Comparison of ENCODE assay signal across 26 mouse cellular contexts in the genomic region with DNA sequence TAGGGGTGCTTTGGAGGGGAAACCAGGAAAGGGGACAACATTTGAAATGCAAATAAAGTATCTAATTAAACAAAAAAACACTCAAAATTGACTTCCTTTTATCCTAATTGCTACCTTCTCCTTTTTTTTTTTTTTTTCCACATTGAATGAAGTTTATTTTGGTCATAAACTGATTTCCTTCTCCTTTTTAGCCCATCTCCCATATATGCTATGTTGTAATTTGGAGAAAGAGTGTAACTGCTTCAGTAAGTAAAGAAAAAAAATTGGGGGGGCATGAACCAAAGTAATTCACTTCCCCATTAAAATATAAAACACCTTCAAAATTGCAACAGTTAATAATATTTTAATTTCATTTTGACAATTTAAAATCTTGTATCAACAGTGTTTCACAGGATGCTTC.
"Had no signal": no experiment of that assay in that cellular context is flagged by ENCODE, and none has a peak within 500 bp of the region (broad histone marks: within the 10 kb centered on the region; RNA-seq: fewer than 3 reads in every experiment).

No protein-coding gene starts in this region.

- H3K9ac ChIP-seq: heart, embryonic 12.5 days; hindbrain, embryonic 12.5 days; hindbrain, embryonic 14.5 days; intestine, embryonic 15.5 days; limb, embryonic 12.5 days; liver, embryonic 12.5 days had no signal

- ATAC-seq: hindbrain, embryonic 16.5 days; inflammation-experienced regulatory T-cells, adult 6 months; intestine, embryonic 15.5 days; intestine, postnatal 0 days; liver, embryonic 12.5 days had no signal

- H3K9me3 ChIP-seq: heart, embryonic 10.5 days; heart, embryonic 12.5 days; hindbrain, embryonic 10.5 days; hindbrain, embryonic 12.5 days; intestine, embryonic 15.5 days; limb, embryonic 10.5 days; limb, embryonic 12.5 days; liver, embryonic 12.5 days had no signal

- H3K27me3 ChIP-seq: heart, embryonic 12.5 days; hindbrain, embryonic 12.5 days; intestine, embryonic 15.5 days; limb, embryonic 12.5 days; liver, embryonic 12.5 days had no signal

- DNase-seq: gastrocnemius, postnatal 14 days; gastrocnemius, postnatal 36 days; heart, adult 18-20 months; heart, postnatal 10 days; heart, postnatal 4 days; kidney, adult 18-20 months; kidney, adult 8-10 months; kidney, postnatal 10 days; kidney, postnatal 25 days; kidney, postnatal 4 days; layer of hippocampus, adult 9-11 months; layer of hippocampus, postnatal 36 days; liver had no signal

- H3K4me3 ChIP-seq: heart, embryonic 10.5 days; heart, embryonic 12.5 days; hindbrain, embryonic 10.5 days; hindbrain, embryonic 12.5 days; intestine, embryonic 15.5 days; layer of hippocampus, adult 2 months; limb, embryonic 10.5 days; limb, embryonic 12.5 days; liver, embryonic 12.5 days had no signal

- H3K4me2 ChIP-seq: heart, embryonic 12.5 days; hindbrain, embryonic 12.5 days; hindbrain, embryonic 14.5 days; intestine, embryonic 15.5 days; limb, embryonic 12.5 days; liver, embryonic 12.5 days had no signal

- H3K36me3 ChIP-seq: heart, embryonic 10.5 days; heart, embryonic 12.5 days; hindbrain, embryonic 10.5 days; hindbrain, embryonic 12.5 days; intestine, embryonic 15.5 days; limb, embryonic 10.5 days; limb, embryonic 12.5 days; liver, embryonic 12.5 days had no signal

- H3K4me1 ChIP-seq: heart, embryonic 10.5 days; hindbrain, embryonic 10.5 days; hindbrain, embryonic 12.5 days; intestine, embryonic 15.5 days; limb, embryonic 10.5 days; liver, embryonic 12.5 days had no signal

- H3K27ac ChIP-seq: heart, embryonic 10.5 days; hindbrain, embryonic 10.5 days; hindbrain, embryonic 12.5 days; hindbrain, embryonic 14.5 days; intestine, embryonic 15.5 days; layer of hippocampus, adult 2 months; limb, embryonic 10.5 days; limb, embryonic 12.5 days; liver, embryonic 12.5 days had no signal
